Mouse (Mus musculus): ENCODE data around the gene Snapc1. TPM values are rescaled to one million over a fixed set of nuclear protein-coding genes. Genes with fewer than 3 reads are reported as not detected.
A peak's percentile ranks its signal among the peaks of the same experiment; 100 is the strongest.

Gene Snapc1
- 6.9 and 7.1 TPM in 2 replicates for polyA plus RNA-seq (2012; rRNA removed)

DNA sequence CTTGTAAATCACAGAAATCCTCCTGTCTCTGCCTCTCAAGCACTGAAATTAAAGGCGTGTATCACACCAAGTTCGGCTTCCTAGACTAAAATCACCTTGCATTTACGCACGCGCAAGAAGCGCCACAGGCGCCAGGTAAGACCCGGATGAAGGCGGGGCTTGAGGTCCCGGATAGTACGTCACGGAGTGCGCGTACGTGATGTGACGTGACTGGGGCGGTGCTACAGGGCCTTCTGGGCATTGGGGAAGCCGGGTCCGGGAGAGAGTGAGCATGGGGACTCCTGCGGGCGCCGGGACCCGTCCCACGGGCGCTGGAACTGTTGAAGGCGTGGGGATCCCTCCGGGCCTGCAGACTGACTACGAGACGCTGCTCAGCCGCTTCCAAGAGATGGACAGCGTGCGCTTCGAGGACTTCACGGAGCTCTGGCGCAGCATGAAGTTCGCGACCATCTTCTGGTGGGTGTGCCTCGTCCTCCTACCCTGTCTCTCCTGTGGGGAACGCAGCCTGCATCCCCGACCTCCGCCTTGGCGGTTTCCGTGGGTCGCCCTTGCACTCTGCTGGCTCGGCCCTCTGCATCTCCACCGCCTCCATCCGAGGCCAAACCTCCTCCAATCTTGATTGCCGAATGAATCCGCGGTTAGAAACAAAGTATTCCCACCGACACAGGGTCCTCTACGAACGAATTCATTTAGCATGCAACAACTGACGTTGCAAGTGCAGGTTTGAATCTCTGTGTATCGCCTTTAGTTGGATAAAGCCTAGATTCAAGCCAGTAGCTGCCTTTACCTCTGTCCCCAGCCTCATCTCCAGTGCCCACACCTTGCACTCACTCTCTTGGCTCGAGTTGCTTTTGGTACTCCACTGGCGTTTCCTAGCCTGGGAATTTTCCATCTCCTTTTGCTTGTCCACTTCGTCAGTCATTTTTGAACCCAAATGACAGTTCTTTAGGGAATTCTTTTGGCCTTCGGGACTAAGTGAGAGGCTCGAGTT, at the start of gene Snapc1:
Snapc1 (plus strand) TSS at position 191 of the 991 bp plus-strand sequence.
- Histone ChIP-seq H3K4me3 (ENCODE audit: control insufficient read depth, low read depth, low read length) (peak within 1 kb of the TSS; percentile 99), H3K27me3 (ENCODE audit: control insufficient read depth, insufficient read depth, low read length) (no peaks in the 10 kb centered on the region), H3K4me1 (ENCODE audit: control insufficient read depth, insufficient read depth, low read length) (peaks cover 2% of the 10 kb centered on the region; the same call in 1 of the 2 replicates), H3K27ac (ENCODE audit: control insufficient read depth, insufficient read depth, low read depth, low read length) (peak within 1 kb of the TSS; percentile 82), H3K36me3 (ENCODE audit: control insufficient read depth, insufficient read depth, low read length) (no peaks in the 10 kb centered on the region; the same call in 1 of the 2 replicates)
- no peak for TF ChIP-seq CTCF (IDR thresholded peaks at IDR 0.05; ENCODE audit: control insufficient read depth, insufficient read depth, insufficient replicate concordance, low read depth, low read length)
- TF ChIP-seq POLR2A (IDR thresholded peaks at IDR 0.05; ENCODE audit: control insufficient read depth, low read depth, low read length) = peak; percentile 80

- H3K36me3 ChIP-seq (ENCODE audit: control insufficient read depth, insufficient read depth, low read length) = no peaks in the 10 kb centered on the region
- H3K27me3 ChIP-seq (ENCODE audit: control insufficient read depth, insufficient read depth, low read length) = no peaks in the 10 kb centered on the region
- H3K4me3 ChIP-seq (ENCODE audit: control insufficient read depth, low read depth, low read length) = no peak overlapping the region
- TF ChIP-seq POLR2A (IDR thresholded peaks at IDR 0.05; ENCODE audit: control insufficient read depth, low read depth, low read length) = no peak
- no peak for TF ChIP-seq CTCF (IDR thresholded peaks at IDR 0.05; ENCODE audit: control insufficient read depth, insufficient read depth, insufficient replicate concordance, low read depth, low read length)
- H3K4me1 ChIP-seq (ENCODE audit: control insufficient read depth, insufficient read depth, low read length) = no peaks in the 10 kb centered on the region
- H3K27ac ChIP-seq (ENCODE audit: control insufficient read depth, insufficient read depth, low read depth, low read length) = no peak overlapping the region
Measured at GRCm38 (mm10) chr12:73918479-73918878, 45.8 kb upstream of the Snapc1 start.

- no peak overlapping the region for H3K27ac ChIP-seq (ENCODE audit: control insufficient read depth, insufficient read depth, low read depth, low read length)
- no peaks in the 10 kb centered on the region; the same call in 1 of the 2 replicates for H3K36me3 ChIP-seq (ENCODE audit: control insufficient read depth, insufficient read depth, low read length)
- H3K27me3 ChIP-seq (ENCODE audit: control insufficient read depth, insufficient read depth, low read length) = no peaks in the 10 kb centered on the region
- H3K4me3 ChIP-seq (ENCODE audit: control insufficient read depth, low read depth, low read length) = no peak overlapping the region
- H3K4me1 ChIP-seq (ENCODE audit: control insufficient read depth, insufficient read depth, low read length) = no peaks in the 10 kb centered on the region
- TF ChIP-seq CTCF (IDR thresholded peaks at IDR 0.05; ENCODE audit: control insufficient read depth, insufficient read depth, insufficient replicate concordance, low read depth, low read length) (no peak), POLR2A (IDR thresholded peaks at IDR 0.05; ENCODE audit: control insufficient read depth, low read depth, low read length) (no peak)
Measured at GRCm38 (mm10) chr12:73930266-73930665, 34.0 kb upstream of the Snapc1 start.

- H3K4me1 ChIP-seq (ENCODE audit: control insufficient read depth, insufficient read depth, low read length) = no peaks in the 10 kb centered on the region
- H3K27me3 ChIP-seq (ENCODE audit: control insufficient read depth, insufficient read depth, low read length) = no peaks in the 10 kb centered on the region
- H3K27ac ChIP-seq (ENCODE audit: control insufficient read depth, insufficient read depth, low read depth, low read length) = no peak overlapping the region
- no peak for TF ChIP-seq CTCF (IDR thresholded peaks at IDR 0.05; ENCODE audit: control insufficient read depth, insufficient read depth, insufficient replicate concordance, low read depth, low read length)
- no peak for TF ChIP-seq POLR2A (IDR thresholded peaks at IDR 0.05; ENCODE audit: control insufficient read depth, low read depth, low read length)
- no peaks in the 10 kb centered on the region; the same call in 1 of the 2 replicates for H3K36me3 ChIP-seq (ENCODE audit: control insufficient read depth, insufficient read depth, low read length)
- H3K4me3 ChIP-seq (ENCODE audit: control insufficient read depth, low read depth, low read length) = no peak overlapping the region
Measured at GRCm38 (mm10) chr12:73931274-73931673, 33.0 kb upstream of the Snapc1 start.

GRCm38 (mm10) chr12:73934528-73934927, 29.8 kb upstream of the Snapc1 start:
- H3K27ac ChIP-seq (ENCODE audit: control insufficient read depth, insufficient read depth, low read depth, low read length) = no peak overlapping the region
- H3K4me1 ChIP-seq (ENCODE audit: control insufficient read depth, insufficient read depth, low read length) = no peaks in the 10 kb centered on the region
- no peaks in the 10 kb centered on the region for H3K27me3 ChIP-seq (ENCODE audit: control insufficient read depth, insufficient read depth, low read length)
- H3K4me3 ChIP-seq (ENCODE audit: control insufficient read depth, low read depth, low read length) = no peak overlapping the region
- TF ChIP-seq CTCF (IDR thresholded peaks at IDR 0.05; ENCODE audit: control insufficient read depth, insufficient read depth, insufficient replicate concordance, low read depth, low read length) (no peak), POLR2A (IDR thresholded peaks at IDR 0.05; ENCODE audit: control insufficient read depth, low read depth, low read length) (no peak)
- H3K36me3 ChIP-seq (ENCODE audit: control insufficient read depth, insufficient read depth, low read length) = no peaks in the 10 kb centered on the region; the same call in 1 of the 2 replicates

GRCm38 (mm10) chr12:73937353-73937752, 26.9 kb upstream of the Snapc1 start, which contains the start of gene Gm49321:
TSS of gene Gm49321 (plus strand) at chr12:73937653.
- TF ChIP-seq POLR2A (IDR thresholded peaks at IDR 0.05; ENCODE audit: control insufficient read depth, low read depth, low read length) (no peak), CTCF (IDR thresholded peaks at IDR 0.05; ENCODE audit: control insufficient read depth, insufficient read depth, insufficient replicate concordance, low read depth, low read length) (no peak)
- H3K36me3 ChIP-seq (ENCODE audit: control insufficient read depth, insufficient read depth, low read length) = no peaks in the 10 kb centered on the region
- H3K4me3 ChIP-seq (ENCODE audit: control insufficient read depth, low read depth, low read length) = no peak within 1 kb of the TSS
- H3K27me3 ChIP-seq (ENCODE audit: control insufficient read depth, insufficient read depth, low read length) = no peaks in the 10 kb centered on the region
- no peaks in the 10 kb centered on the region for H3K4me1 ChIP-seq (ENCODE audit: control insufficient read depth, insufficient read depth, low read length)
- H3K27ac ChIP-seq (ENCODE audit: control insufficient read depth, insufficient read depth, low read depth, low read length) = no peak within 1 kb of the TSS

DNA sequence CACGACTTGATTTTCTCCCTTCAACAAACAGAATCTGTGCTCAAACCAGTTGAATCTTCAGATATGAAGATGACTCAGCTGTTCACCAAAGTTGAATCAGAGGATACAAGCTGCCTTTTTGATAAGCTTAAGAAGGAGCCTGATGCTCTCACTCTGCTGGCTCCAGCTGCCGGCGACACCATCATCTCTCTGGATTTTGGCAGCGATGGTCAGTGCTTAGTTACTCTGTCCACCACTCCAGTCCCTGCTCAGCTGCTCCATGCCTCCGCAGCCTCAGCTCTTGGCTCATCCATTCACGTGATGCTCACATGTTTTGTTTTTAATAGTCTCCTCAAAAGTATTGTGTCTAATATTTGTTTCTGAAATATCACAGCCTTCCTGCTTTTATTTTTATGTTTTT, 24.7 kb upstream of the Snapc1 start:
- Histone ChIP-seq H3K36me3 (ENCODE audit: control insufficient read depth, insufficient read depth, low read length) (no peaks in the 10 kb centered on the region), H3K27me3 (ENCODE audit: control insufficient read depth, insufficient read depth, low read length) (no peaks in the 10 kb centered on the region), H3K4me1 (ENCODE audit: control insufficient read depth, insufficient read depth, low read length) (no peaks in the 10 kb centered on the region), H3K27ac (ENCODE audit: control insufficient read depth, insufficient read depth, low read depth, low read length) (no peak overlapping the region), H3K4me3 (ENCODE audit: control insufficient read depth, low read depth, low read length) (no peak overlapping the region)
- TF ChIP-seq CTCF (IDR thresholded peaks at IDR 0.05; ENCODE audit: control insufficient read depth, insufficient read depth, insufficient replicate concordance, low read depth, low read length) (no peak), POLR2A (IDR thresholded peaks at IDR 0.05; ENCODE audit: control insufficient read depth, low read depth, low read length) (no peak)

Measured in testis, adult 2 months (tissue).